Mouse (Mus musculus) cerebellum, adult 18-20 months (tissue): Measurements from ENCODE around the gene Adprhl2.

ENCODE experiments used
- DNase-seq, 2 experiments: peaks; one replicate each; pipeline ENCODE4 v3.0.0; 2021

Gene Adprhl2

GRCm38 (mm10) chr4:126306058-126306457 lies 15.4 kb downstream of the Adprhl2 start:
- no peak for DNase-seq

- DNase-seq = no peak
Observed at GRCm38 (mm10) chr4:126305428-126305827, 16.1 kb downstream of the Adprhl2 start.

- DNase-seq = no peak
Observed at GRCm38 (mm10) chr4:126303877-126304276, 17.6 kb downstream of the Adprhl2 start.

- peak; percentile 56 to 69 for DNase-seq
Observed at GRCm38 (mm10) chr4:126301584-126302309, 19.8 kb downstream of the Adprhl2 start.

GRCm38 (mm10) chr4:126300916-126301583 lies 20.5 kb downstream of the Adprhl2 start:
- no peak for DNase-seq

GRCm38 (mm10) chr4:126296617-126297101 lies 24.8 kb downstream of the Adprhl2 start:
- peak; percentile 76 to 80 for DNase-seq

- DNase-seq = no peak
Observed at GRCm38 (mm10) chr4:126295937-126296336, 25.6 kb downstream of the Adprhl2 start.

DNA sequence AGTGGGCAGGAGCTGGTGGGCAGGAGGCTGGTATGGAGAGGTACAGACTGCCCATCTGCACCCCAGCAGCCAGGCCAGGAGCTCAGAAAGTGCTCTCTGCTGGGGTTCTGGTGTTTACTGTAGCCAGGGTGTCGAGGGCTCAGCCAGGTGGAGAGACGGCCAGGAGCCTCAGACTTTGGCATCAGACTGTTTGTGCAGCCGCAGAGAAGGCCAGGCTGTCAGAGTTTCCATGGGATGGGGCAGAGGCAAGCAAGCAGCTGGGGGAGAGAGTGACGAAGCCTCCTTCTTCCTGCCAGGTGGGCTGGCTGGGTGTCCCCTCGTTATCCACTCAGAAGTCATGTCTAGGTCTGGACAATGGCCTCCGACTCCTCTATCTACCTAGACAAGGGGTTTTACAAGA lies 26.4 kb downstream of the Adprhl2 start:
- no peak for DNase-seq

GRCm38 (mm10) chr4:126291196-126291595 lies 30.3 kb downstream of the Adprhl2 start:
- no peak for DNase-seq

DNA sequence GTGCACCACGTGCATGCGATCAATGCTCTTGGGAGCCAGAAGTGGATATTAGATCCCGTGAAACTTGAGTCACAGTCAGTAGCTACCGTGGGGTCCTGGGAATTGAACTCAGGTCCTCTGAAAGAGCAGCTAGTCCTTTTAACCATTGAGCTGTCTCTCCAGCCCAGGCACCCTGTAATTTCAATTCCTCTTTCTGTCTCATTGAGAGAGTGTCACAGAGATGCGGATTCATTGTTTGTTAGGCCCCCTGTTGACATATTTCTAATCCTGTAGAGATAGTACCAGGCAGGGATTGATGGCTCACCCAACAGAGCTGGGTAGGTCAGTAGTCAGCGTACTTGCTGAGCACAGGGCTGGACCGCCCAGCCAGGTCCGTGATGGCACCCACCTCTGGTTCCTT lies 31.2 kb downstream of the Adprhl2 start:
- DNase-seq = no peak

DNA sequence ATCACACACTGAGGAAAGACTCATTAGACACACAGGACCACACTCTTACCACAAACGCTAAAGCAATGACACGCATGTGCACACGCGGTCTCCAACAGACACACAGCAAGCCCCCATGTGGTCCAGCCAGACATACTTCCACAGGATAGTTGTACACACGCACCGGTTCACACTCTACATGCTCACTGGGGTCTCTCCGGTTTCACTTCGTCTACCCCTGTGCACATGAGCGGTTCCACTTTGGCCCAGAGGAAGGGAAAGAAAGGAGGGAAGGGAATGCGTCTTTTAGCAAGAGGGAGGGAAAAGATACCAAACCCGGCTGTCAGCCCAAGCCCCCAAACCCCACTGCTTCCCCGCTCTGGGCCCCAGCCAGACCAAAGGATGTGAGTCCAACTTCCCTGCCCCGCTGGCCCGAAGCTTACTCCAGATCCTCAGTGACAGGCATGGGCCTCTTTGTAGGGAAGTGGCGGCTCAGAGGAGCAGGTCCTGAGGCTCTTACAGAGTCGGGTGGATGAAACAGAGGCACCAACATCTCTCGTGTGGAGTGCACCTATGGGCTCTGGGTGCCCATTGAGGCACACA lies 33.3 kb downstream of the Adprhl2 start:
- DNase-seq = no peak

GRCm38 (mm10) chr4:126287302-126287995 lies 34.1 kb downstream of the Adprhl2 start:
- no peak for DNase-seq

- DNase-seq = no peak
Observed at GRCm38 (mm10) chr4:126286492-126286891, 35.0 kb downstream of the Adprhl2 start, which contains the start of gene Col8a2. Gene Col8a2 (plus strand): TSS chr4:126286793.

DNA sequence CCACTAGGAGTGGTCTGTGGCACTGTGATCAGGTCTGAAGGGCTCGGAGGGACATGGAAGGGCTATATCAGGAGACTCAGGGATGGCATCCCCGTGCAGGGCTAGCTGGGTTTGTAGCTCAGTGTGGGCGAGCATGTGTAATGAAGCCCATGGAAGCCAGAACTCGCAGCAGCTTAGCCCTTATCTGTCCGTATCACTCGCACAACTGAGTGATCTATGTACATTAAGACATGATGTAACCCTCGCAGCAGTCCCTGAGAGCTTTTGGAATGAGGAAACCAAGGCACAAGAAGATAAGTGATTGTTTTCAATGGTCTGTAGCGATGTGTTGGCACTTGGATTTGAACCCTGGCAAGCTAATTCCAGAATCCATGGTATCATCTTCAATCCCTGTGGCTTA lies 37.9 kb downstream of the Adprhl2 start:
- no peak for DNase-seq

- no peak for DNase-seq
Observed at GRCm38 (mm10) chr4:126281706-126282105, 39.8 kb downstream of the Adprhl2 start.

- no peak for DNase-seq
Observed at GRCm38 (mm10) chr4:126278961-126279360, 42.5 kb downstream of the Adprhl2 start.

DNA sequence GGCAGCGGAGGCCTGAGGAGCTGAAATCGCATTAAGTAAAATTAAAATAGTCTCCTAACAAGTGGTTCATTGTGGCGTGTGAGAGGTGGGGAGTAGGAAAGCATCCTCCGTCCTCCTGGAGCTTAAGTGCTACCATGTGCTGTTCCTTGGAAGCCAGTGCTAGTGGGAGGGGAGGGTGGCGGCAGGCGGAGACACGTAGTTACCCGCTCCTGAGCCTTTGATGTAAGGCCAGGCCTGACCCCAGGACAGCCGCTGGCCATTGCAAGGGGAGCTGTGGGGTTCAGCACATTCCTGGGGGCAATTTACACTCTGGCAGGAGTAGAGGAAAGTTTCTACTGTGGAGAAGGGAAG lies 43.0 kb downstream of the Adprhl2 start:
- DNase-seq = no peak

DNA sequence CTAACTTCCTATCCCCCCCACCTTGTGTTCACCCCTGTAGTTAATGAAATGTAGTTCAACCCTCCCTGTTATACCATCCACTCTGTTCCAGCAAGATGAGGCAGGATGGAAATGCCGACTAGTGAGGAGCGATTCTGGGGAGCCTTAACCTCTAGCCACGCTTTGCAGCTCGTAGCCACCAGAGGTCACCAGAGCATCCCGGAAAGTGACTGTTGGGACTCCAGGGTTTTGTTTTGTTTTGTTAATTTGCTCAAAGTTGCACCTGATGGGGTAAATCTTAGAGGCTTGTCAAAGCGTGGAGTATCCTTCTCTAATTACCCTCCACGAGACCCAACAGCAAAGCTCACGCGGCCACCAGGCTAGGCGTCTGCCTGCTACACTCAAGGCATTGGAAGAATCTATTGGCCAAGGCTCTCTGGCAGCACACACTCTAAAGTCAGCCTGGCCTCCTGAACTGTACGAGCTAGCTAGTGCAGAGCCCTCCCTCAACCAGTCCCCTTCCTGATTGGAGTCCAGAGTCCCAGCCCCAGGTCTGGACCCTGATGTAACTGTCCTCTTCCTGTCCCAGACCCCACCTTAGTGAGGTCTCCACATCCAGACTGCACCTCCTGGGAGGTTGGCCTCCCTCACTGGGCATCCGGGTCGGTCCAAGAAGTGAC lies 43.5 kb downstream of the Adprhl2 start:
- peak; percentile 77 to 80 for DNase-seq

GRCm38 (mm10) chr4:126275681-126276131 lies 45.8 kb downstream of the Adprhl2 start:
- peak; percentile 78 to 80 for DNase-seq

DNA sequence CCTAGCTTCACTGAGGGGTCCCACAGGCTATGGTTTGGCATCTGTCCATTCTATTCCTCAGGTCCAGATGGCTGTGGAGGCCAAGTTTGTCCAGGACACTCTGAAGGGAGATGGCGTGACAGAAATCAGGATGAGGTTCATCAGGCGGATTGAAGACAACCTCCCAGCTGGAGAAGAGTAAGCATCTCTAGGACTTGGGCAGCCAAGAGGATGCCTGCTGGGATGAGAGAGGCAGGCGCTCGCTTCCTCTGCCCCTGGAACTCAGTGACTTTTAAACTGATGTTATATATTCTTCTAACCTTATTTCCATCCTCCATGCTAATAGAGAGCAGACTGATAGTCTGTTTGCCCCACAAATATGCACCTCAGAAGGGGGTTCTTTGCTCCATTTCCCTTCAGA lies 46.4 kb downstream of the Adprhl2 start:
- peak; percentile 45 to 51 for DNase-seq

- peak; percentile 87 to 92 for DNase-seq
Observed at GRCm38 (mm10) chr4:126273753-126274152, 47.8 kb downstream of the Adprhl2 start.

- no peak for DNase-seq
Observed at GRCm38 (mm10) chr4:126269292-126269691, 52.2 kb downstream of the Adprhl2 start.
